Mouse (Mus musculus) hindbrain, embryonic 15.5 days (tissue): ENCODE measurements around the gene Spata17. TPM values are rescaled to one million over a fixed set of nuclear protein-coding genes. Genes with fewer than 3 reads are reported as not detected.
A peak's percentile ranks its signal among the peaks of the same experiment; 100 is the strongest.

Experiments used
- ATAC-seq: fragments of 200-750 bp; cut with Nextera tagmentation; 2 replicates; pipeline ENCODE4 v1.8.0; 2017; ENCODE audit warnings: low read depth, moderate number of reproducible peaks, moderate TSS enrichment; ENCODE audit not compliant: low FRiP score
- H3K27ac ChIP-seq: fragments of 300-500 bp; sonication (generic); replicated peaks from 2 replicates; pipeline ENCODE4 v1.5.1; 2015; ENCODE audit warnings: mild to moderate bottlenecking, inconsistent platforms
- H3K27me3 ChIP-seq: fragments of 300-500 bp; sonication (generic); 2 replicates; pipeline ENCODE4 v1.6.1; 2015; ENCODE audit warnings: control low read depth, inconsistent platforms
- H3K36me3 ChIP-seq: fragments of 300-500 bp; sonication (generic); 2 replicates; pipeline ENCODE4 v1.6.1; 2015; ENCODE audit warnings: control low read depth, inconsistent platforms
- H3K4me1 ChIP-seq: fragments of 300-500 bp; sonication (generic); replicated peaks from 2 replicates; pipeline ENCODE4 v1.6.1; 2015; ENCODE audit warnings: control low read depth, inconsistent platforms
- H3K4me2 ChIP-seq: fragments of 300-500 bp; sonication (generic); 2 replicates; pipeline ENCODE4 v1.6.1; 2015; ENCODE audit warnings: moderate library complexity, mild to moderate bottlenecking, inconsistent platforms
- H3K4me3 ChIP-seq: fragments of 300-500 bp; sonication (generic); 2 replicates; pipeline ENCODE4 v1.5.1; 2015; ENCODE audit warnings: mild to moderate bottlenecking, inconsistent platforms
- H3K9ac ChIP-seq: fragments of 300-500 bp; sonication (generic); 2 replicates; pipeline ENCODE4 v1.6.1; 2015; ENCODE audit warnings: inconsistent platforms
- H3K9me3 ChIP-seq: fragments of 300-500 bp; sonication (generic); 2 replicates; pipeline ENCODE4 v1.6.1; 2016; ENCODE audit warnings: control low read depth, inconsistent platforms
- WGBS: fragments of 180-500 bp; shearing (Covaris S2); methylation state at CpG from one replicate; pipeline ENCODE4 v1.1.7; 2015; 5-methylcytosine and 5-hydroxymethylcytosine counted together
- polyA plus RNA-seq: library from polyadenylated mRNA; unstranded; fragments of >200 nt; fragmentation: Nextera tagmentation; extraction: Ambion mirVana; gene quantifications from 2 replicates; pipeline ENCODE4 v1.2.1, GENCODE M21; 2015

The Spata17 gene
- polyA plus RNA-seq: 1.9 and 2.9 TPM in 2 replicates

- peak within 1 kb of the TSS; percentile 92 for H3K27ac ChIP-seq
- peak; percentile 90 for ATAC-seq
- peak within 1 kb of the TSS; percentile 58 for H3K9ac ChIP-seq
- no peaks in the 10 kb centered on the region for H3K27me3 ChIP-seq
- 1% methylated on average over 58 of the region's 58 CpGs for WGBS
- no peaks in the 10 kb centered on the region for H3K9me3 ChIP-seq
- peaks cover 5% of the 10 kb centered on the region for H3K4me1 ChIP-seq
- H3K36me3 ChIP-seq: no peaks in the 10 kb centered on the region
- peak within 1 kb of the TSS; percentile 62 for H3K4me3 ChIP-seq
- peak within 1 kb of the TSS; percentile 69 for H3K4me2 ChIP-seq
These were observed at the start of gene Spata17, which contains the start of gene Gpatch2 for GRCm38 (mm10) chr1:187215181-187216116. Gene Spata17, minus strand, starts transcription at chr1:187215465. Gene Gpatch2, plus strand, starts transcription at chr1:187215508.

DNA sequence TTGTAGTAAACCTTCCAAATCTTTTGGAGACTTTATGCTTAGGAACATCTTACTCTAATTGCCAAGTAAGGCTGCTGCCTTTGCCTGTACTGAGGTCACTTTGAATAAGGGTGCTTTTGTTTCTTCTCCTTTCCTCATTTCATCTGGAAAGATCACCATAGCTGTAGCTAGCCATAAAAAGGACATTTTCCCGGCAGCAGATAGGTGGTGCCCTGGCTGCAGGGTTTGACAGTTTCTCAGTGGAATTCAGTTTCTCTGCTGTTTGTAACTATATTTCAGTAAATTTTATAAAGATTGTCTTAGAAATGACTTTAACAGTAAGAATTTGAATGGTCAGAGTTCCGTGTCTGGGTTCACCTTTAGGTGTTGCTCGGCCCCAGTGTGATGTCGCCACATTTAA is 43.5 kb upstream of the Spata17 start:
- no peak for ATAC-seq
- Histone ChIP-seq H3K27ac (no peak overlapping the region), H3K27me3 (no peaks in the 10 kb centered on the region), H3K4me1 (0 out of 2 replicates have a peak, but pooled peaks cover 5% of the 10 kb centered on the region), H3K4me3 (no peak overlapping the region), H3K9me3 (no peaks in the 10 kb centered on the region), H3K4me2 (no peak overlapping the region), H3K9ac (no peak overlapping the region), H3K36me3 (no peaks in the 10 kb centered on the region)
- WGBS: 74% methylated on average over 4 of the region's 4 CpGs

DNA sequence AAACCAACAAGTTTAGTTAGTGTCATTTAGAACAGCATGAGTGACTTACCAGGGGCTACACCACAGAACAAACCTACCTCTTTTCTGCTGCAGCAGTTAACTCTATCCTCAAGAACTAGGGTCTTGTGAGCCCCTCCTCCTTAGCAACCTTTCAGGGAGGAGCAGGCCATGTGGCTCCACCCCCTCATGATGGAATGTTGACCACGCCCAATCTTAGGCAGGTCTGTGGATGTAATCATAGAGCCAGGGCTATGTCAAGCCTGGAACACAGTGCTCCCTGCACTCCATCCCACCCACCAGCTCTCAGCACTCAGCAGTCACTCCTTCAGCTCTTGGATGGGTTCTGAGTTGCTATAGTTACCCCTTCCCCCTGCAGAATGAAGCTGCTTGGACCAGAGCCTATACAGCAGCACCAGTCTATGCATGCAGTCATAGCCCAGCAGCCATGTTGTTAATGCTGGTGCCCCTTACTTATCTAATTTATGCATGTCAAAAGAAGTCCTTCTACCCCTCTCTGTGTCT is 35.5 kb upstream of the Spata17 start:
- Histone ChIP-seq H3K9me3 (no peaks in the 10 kb centered on the region), H3K27ac (no peak overlapping the region), H3K4me2 (no peak overlapping the region), H3K4me3 (no peak overlapping the region), H3K4me1 (no peaks in the 10 kb centered on the region), H3K36me3 (no peaks in the 10 kb centered on the region), H3K27me3 (no peaks in the 10 kb centered on the region), H3K9ac (no peak overlapping the region)
- 100% methylated on average over 1 of the region's 1 CpGs for WGBS
- ATAC-seq: peak; percentile 45; the same call in 1 of the 2 replicates

GRCm38 (mm10) chr1:187244734-187245133 is 29.5 kb upstream of the Spata17 start:
- WGBS: 83% methylated on average over 5 of the region's 5 CpGs
- ATAC-seq: no peak
- Histone ChIP-seq H3K27me3 (no peaks in the 10 kb centered on the region), H3K4me1 (no peaks in the 10 kb centered on the region), H3K4me2 (no peak overlapping the region), H3K9ac (no peak overlapping the region), H3K27ac (no peak overlapping the region), H3K9me3 (no peaks in the 10 kb centered on the region), H3K4me3 (no peak overlapping the region), H3K36me3 (no peaks in the 10 kb centered on the region)

DNA sequence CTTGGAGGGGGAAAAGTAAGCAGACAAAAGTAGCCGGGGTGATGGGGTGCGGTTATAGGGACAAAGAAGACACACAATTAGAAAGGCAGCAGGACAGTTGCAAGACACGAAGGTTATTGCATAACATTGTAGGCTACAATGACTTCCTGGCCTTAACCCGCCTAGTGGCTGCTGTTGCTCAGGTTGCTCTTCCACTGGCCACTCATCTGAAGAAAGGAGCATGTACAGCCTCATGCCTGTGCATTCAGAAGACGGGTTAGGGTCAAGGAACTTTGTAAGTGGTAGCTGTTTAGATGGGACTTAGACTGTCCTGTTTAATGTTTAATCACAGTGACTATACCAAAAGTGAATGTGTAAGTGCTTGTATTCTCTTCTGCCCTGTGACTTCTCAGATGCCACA is 26.1 kb upstream of the Spata17 start:
- Histone ChIP-seq H3K9ac (no peak overlapping the region), H3K36me3 (no peaks in the 10 kb centered on the region), H3K4me2 (no peak overlapping the region), H3K27ac (no peak overlapping the region), H3K4me3 (no peak overlapping the region), H3K27me3 (no peaks in the 10 kb centered on the region), H3K9me3 (no peaks in the 10 kb centered on the region), H3K4me1 (no peaks in the 10 kb centered on the region)
- 84% methylated on average over 5 of the region's 5 CpGs for WGBS
- no peak for ATAC-seq

DNA sequence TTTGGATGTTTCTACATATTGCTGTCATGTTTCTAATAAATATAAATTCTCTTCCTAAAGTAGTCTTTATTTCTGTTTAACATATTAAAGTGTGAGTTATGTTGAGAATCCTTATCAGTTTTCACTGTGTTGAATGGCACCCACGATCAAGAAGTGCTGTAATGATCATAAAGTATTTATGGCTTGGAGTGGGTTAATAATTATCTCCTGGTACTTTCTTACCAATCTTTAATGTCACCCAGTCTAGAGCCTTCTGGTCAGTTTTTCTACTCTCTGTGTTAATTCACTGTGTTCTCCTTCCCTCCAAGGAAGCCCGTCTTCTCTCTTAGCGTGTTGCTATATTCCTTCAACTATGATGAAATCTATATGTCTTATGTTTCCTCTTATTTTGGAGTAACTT is 25.0 kb upstream of the Spata17 start:
- no peak for ATAC-seq

DNA sequence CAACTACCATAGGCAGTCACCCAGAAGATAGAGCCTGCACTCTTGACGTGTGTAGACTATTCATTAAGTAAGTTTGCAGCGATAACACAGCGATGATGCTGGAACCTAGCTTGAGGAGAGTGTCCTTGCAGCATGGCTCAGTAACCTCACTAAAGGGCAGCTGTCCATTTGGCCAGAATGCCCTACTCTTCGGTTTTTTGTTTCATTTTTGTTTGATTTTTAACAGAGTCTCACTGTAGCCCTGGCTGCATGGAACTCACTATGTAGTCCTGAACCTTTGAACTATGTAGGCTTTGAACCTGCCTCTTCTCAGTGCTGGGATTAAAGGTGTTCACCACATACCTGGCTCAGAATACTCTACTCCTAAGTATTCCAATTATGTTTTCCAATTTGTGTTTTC is 22.8 kb upstream of the Spata17 start:
- no peak overlapping the region for H3K27ac ChIP-seq
- WGBS: 93% methylated on average over 4 of the region's 4 CpGs
- H3K4me2 ChIP-seq: no peak overlapping the region
- H3K9ac ChIP-seq: no peak overlapping the region
- no peaks in the 10 kb centered on the region for H3K9me3 ChIP-seq
- no peaks in the 10 kb centered on the region for H3K4me1 ChIP-seq
- H3K36me3 ChIP-seq: no peaks in the 10 kb centered on the region
- H3K4me3 ChIP-seq: no peak overlapping the region
- ATAC-seq: no peak
- no peaks in the 10 kb centered on the region for H3K27me3 ChIP-seq

More for the DNA sequence above, 25.0 kb upstream of the Spata17 start:
- Histone ChIP-seq H3K4me3 (no peak overlapping the region), H3K9me3 (no peaks in the 10 kb centered on the region), H3K36me3 (no peaks in the 10 kb centered on the region), H3K9ac (no peak overlapping the region), H3K27ac (no peak overlapping the region), H3K4me2 (no peak overlapping the region), H3K4me1 (no peaks in the 10 kb centered on the region), H3K27me3 (no peaks in the 10 kb centered on the region)
- 98% methylated on average over 3 of the region's 3 CpGs for WGBS

DNA sequence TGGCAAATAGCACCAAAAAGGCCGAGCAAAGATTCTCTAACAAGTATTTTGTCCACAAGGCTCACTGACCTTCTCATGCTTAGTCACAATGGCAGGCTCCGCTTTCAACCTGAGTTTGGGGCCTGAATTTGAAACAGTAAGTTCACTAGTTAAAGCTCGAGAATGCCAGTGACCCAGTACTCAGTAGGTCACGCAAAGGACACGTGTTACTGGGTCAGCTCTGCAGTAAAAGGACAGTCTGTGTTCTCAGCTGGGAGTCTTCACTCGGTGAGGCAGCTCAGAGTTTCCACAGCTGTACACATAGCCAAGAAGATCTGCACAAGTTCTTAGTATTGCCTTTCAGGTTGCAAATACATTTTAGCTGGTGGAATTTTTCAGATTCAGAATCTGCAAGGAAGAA is 21.0 kb upstream of the Spata17 start:
- no peak overlapping the region for H3K9ac ChIP-seq
- H3K27ac ChIP-seq: no peak overlapping the region

DNA sequence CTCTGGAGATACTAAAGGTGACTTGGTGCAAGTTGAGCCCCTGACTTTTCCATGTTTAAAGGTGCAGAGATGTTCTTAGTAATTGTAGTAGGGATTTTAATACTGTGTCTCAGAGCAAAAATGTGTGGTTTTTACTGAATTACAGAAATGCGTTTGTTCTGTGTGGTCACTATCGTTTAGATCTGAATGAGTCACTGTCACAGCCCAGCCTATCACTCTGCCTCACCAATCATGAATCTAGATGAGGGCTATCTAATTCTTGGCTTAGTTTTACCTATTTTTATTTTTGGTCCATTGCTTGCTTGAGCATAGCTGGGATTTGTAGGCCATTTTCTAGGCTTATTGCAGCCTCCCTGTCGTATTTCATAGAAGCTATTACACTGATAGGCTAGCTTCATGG is 19.9 kb upstream of the Spata17 start:
- no peak overlapping the region for H3K4me3 ChIP-seq
- WGBS: 89% methylated on average over 3 of the region's 3 CpGs
- H3K9ac ChIP-seq: no peak overlapping the region
- no peak overlapping the region for H3K27ac ChIP-seq
- no peaks in the 10 kb centered on the region for H3K36me3 ChIP-seq
- ATAC-seq: no peak
- no peaks in the 10 kb centered on the region for H3K4me1 ChIP-seq
- no peaks in the 10 kb centered on the region for H3K27me3 ChIP-seq
- H3K4me2 ChIP-seq: no peak overlapping the region
- H3K9me3 ChIP-seq: no peaks in the 10 kb centered on the region

More for the DNA sequence above, 21.0 kb upstream of the Spata17 start:
- no peaks in the 10 kb centered on the region for H3K9me3 ChIP-seq
- no peak overlapping the region for H3K4me3 ChIP-seq
- H3K4me1 ChIP-seq: no peaks in the 10 kb centered on the region
- no peak overlapping the region for H3K4me2 ChIP-seq
- H3K36me3 ChIP-seq: no peaks in the 10 kb centered on the region
- WGBS: 86% methylated on average over 6 of the region's 6 CpGs
- H3K27me3 ChIP-seq: no peaks in the 10 kb centered on the region
- no peak for ATAC-seq

GRCm38 (mm10) chr1:187232996-187233615 is 17.8 kb upstream of the Spata17 start:
- no peaks in the 10 kb centered on the region for H3K4me1 ChIP-seq
- H3K9me3 ChIP-seq: no peaks in the 10 kb centered on the region
- no peaks in the 10 kb centered on the region for H3K27me3 ChIP-seq
- no peak overlapping the region for H3K4me3 ChIP-seq
- no peak for ATAC-seq
- no peak overlapping the region for H3K27ac ChIP-seq
- no peak overlapping the region for H3K4me2 ChIP-seq
- H3K9ac ChIP-seq: no peak overlapping the region
- 67% methylated on average over 7 of the region's 7 CpGs for WGBS
- H3K36me3 ChIP-seq: no peaks in the 10 kb centered on the region

- H3K27me3 ChIP-seq: no peaks in the 10 kb centered on the region
- no peak overlapping the region for H3K4me3 ChIP-seq
- WGBS: 84% methylated on average over 14 of the region's 14 CpGs
- H3K9ac ChIP-seq: no peak overlapping the region
- no peaks in the 10 kb centered on the region for H3K9me3 ChIP-seq
- no peak for ATAC-seq
- no peak overlapping the region for H3K4me2 ChIP-seq
- no peaks in the 10 kb centered on the region for H3K36me3 ChIP-seq
- no peak overlapping the region for H3K27ac ChIP-seq
- no peaks in the 10 kb centered on the region for H3K4me1 ChIP-seq
These were observed 17.1 kb upstream of the Spata17 start for GRCm38 (mm10) chr1:187232196-187232955.
